Mouse (Mus musculus) spleen, adult 2 months (tissue): ENCODE data around the gene Usf1. TPM values are rescaled to one million over a fixed set of nuclear protein-coding genes. Genes with fewer than 3 reads are reported as not detected.

Source experiments
- DNase-seq, 2 experiments: peaks; one replicate each; pipeline versions ENCODE4 v3.0.0 to v3.0.0-alpha.2; 2012 to 2021; ENCODE audit warnings: low spot score in 2 of 2, low read depth in 1 of 2
- H3K27ac ChIP-seq: fragments of 200-500 bp; 2 replicates; pipeline ENCODE4 v1.5.1; 2012; ENCODE audit warnings: low read length, inconsistent platforms; ENCODE audit not compliant: insufficient read depth
- H3K27me3 ChIP-seq: fragments of 200-500 bp; 2 replicates; pipeline ENCODE4 v1.6.1; 2012; ENCODE audit warnings: mild to moderate bottlenecking, moderate library complexity, low read length, inconsistent platforms; ENCODE audit not compliant: control insufficient read depth, insufficient read depth
- H3K36me3 ChIP-seq: fragments of 200-500 bp; 2 replicates; pipeline ENCODE4 v1.6.1; 2012; ENCODE audit warnings: mild to moderate bottlenecking, low read length, inconsistent platforms; ENCODE audit not compliant: control insufficient read depth, insufficient read depth
- H3K4me1 ChIP-seq: fragments of 200-500 bp; 2 replicates; pipeline ENCODE4 v1.6.1; 2011; ENCODE audit warnings: inconsistent platforms; ENCODE audit not compliant: control insufficient read depth, insufficient read depth, insufficient read length
- H3K4me3 ChIP-seq: fragments of 200-500 bp; 2 replicates; pipeline ENCODE4 v1.5.1; 2011; ENCODE audit warnings: mild to moderate bottlenecking, inconsistent platforms; ENCODE audit not compliant: insufficient read depth, insufficient read length; ENCODE audit errors: extremely low read depth
- CTCF ChIP-seq: fragments of 200-500 bp; IDR thresholded peaks from 2 replicates; pipeline ENCODE4 v1.5.1; 2011; ENCODE audit warnings: mild to moderate bottlenecking, inconsistent platforms; ENCODE audit not compliant: insufficient read depth, insufficient read length, insufficient replicate concordance; ENCODE audit errors: extremely low read depth
- POLR2A ChIP-seq: fragments of 200-500 bp; IDR thresholded peaks from 2 replicates; pipeline ENCODE4 v1.6.1; 2011; ENCODE audit warnings: low read depth, low read length, inconsistent platforms
- WGBS: fragments of 180-500 bp; shearing (Covaris S2); methylation state at CpG from one replicate; pipeline ENCODE4 v1.1.7; 2018; 5-methylcytosine and 5-hydroxymethylcytosine counted together
- polyA plus RNA-seq: library from polyadenylated mRNA; depleted of rRNA; stranded (reverse); fragments of >200 nt; gene quantifications from 2 replicates; pipeline ENCODE4 v1.2.3, GENCODE M21; 2012

Usf1 gene
- polyA plus RNA-seq, 1 experiment, result 130 TPM

DNA sequence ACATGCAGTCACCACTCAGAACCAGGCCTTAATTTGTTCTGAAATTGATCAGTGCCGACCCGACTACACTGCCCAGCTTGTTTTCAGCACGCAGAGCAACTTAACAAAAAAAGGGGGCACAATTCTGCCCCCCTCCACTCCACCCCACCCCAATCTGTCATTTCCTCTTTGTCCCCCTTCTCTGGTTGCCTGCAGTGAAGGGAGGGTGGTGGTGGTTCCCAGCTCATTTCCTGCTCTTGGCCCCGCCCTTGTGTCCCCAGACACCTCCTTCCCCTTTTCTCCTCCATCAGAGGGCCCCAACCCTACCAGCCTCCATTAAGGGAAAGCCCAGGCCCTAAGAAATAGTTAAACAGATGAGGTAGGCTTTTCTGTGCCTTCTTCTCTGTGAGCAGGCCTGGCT is 21.0 kb upstream of the Usf1 start:
- peak; percentile 86 to 87 for DNase-seq
- peaks cover 11% of the 10 kb centered on the region; the same call in 1 of the 2 replicates for H3K4me1 ChIP-seq
- no peaks in the 10 kb centered on the region for H3K27me3 ChIP-seq

GRCm38 (mm10) chr1:171401821-171402220 is 9.3 kb upstream of the Usf1 start:
- 89% methylated on average over 4 of the region's 4 CpGs for WGBS
- no peak for DNase-seq
- TF ChIP-seq CTCF (no peak), POLR2A (no peak)
- no peak overlapping the region for H3K27ac ChIP-seq
- no peaks in the 10 kb centered on the region for H3K4me1 ChIP-seq
- H3K36me3 ChIP-seq, result peaks cover 60% of the 10 kb centered on the region
- H3K4me3 ChIP-seq, result no peak overlapping the region
- no peaks in the 10 kb centered on the region for H3K27me3 ChIP-seq

More for the DNA sequence above, 21.0 kb upstream of the Usf1 start:
- TF ChIP-seq CTCF (no peak), POLR2A (peak; percentile 58)
- Histone ChIP-seq H3K27ac (peak overlapping the region; percentile 99), H3K4me3 (peak overlapping the region; percentile 97), H3K36me3 (peaks cover 7% of the 10 kb centered on the region; the same call in 1 of the 2 replicates)
- WGBS, result 12% methylated on average over 4 of the region's 4 CpGs

- Histone ChIP-seq H3K36me3 (peaks cover 63% of the 10 kb centered on the region), H3K4me3 (no peak overlapping the region), H3K27me3 (no peaks in the 10 kb centered on the region), H3K27ac (no peak overlapping the region), H3K4me1 (no peaks in the 10 kb centered on the region)
- DNase-seq, result no peak
- TF ChIP-seq CTCF (no peak), POLR2A (no peak)
- WGBS, result 89% methylated on average over 9 of the region's 9 CpGs
Observed at GRCm38 (mm10) chr1:171402991-171403390, 8.1 kb upstream of the Usf1 start.

DNA sequence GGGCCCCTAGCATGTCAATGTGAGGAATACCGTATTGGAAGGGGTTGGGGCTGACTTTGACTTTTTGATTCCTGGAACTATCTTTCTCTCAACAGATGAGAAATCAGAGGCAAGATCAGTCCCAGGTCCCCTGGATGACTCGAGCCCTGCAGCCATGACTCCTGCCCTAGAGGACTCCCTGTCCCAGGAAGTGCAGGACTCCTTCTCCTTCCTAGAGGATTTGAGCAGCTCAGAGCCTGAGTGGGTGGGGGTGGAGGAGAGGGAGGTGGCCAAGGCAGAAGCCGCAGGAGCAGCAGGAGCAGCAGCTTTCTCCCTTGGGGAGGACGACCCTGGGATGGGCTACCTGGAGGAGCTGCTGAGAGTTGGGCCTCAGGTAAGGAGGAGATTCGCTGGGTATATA is 3.9 kb upstream of the Usf1 start:
- peaks cover 49% of the 10 kb centered on the region for H3K36me3 ChIP-seq
- 0 out of 2 replicates have a peak, but pooled peaks cover 4% of the 10 kb centered on the region for H3K4me1 ChIP-seq
- no peaks in the 10 kb centered on the region for H3K27me3 ChIP-seq
- no peak overlapping the region for H3K4me3 ChIP-seq
- TF ChIP-seq POLR2A (no peak), CTCF (no peak)
- no peak for DNase-seq
- H3K27ac ChIP-seq, result no peak overlapping the region
- WGBS, result 91% methylated on average over 5 of the region's 5 CpGs

GRCm38 (mm10) chr1:171410231-171410630 is 882 bp upstream of the Usf1 start:
- H3K27ac ChIP-seq, result no peak overlapping the region
- WGBS, result 72% methylated on average over 1 of the region's 1 CpGs
- DNase-seq, result peak in 1 of 2 experiments; percentile 69
- no peak overlapping the region for H3K4me3 ChIP-seq
- H3K4me1 ChIP-seq, result peaks cover 12% of the 10 kb centered on the region; the same call in 1 of the 2 replicates
- no peaks in the 10 kb centered on the region for H3K27me3 ChIP-seq
- H3K36me3 ChIP-seq, result peaks cover 27% of the 10 kb centered on the region
- TF ChIP-seq POLR2A (no peak), CTCF (no peak)

DNA sequence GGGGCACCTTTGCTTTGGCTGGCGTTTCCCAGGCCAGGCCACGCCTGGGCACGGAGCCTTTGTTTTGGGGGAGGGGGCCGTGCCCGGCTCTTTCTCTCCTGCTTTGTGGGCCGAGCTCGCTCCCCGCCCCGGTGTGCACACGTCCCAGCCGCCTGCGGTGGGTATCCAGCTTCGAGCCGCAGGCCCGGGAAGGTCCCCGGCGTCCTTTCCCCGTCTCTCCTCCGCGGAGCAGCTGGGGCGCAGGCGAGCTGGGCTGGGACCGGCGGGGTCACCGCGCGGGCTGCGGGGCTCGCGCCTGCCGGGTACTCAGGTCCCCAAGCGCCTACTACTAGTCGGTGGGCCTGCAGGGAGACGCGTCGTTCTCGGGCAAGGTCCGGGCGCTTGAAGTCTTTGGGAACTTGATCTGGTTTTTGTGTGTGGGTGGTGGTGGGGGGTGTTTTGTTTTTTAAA is 404 bp downstream of the Usf1 start:
- WGBS, result under 1% methylated on average over 39 of the region's 39 CpGs
- Histone ChIP-seq H3K27me3 (no peaks in the 10 kb centered on the region), H3K27ac (peak overlapping the region; percentile 97), H3K4me1 (peaks cover 12% of the 10 kb centered on the region; the same call in 1 of the 2 replicates), H3K4me3 (peak overlapping the region; percentile 100), H3K36me3 (peaks cover 31% of the 10 kb centered on the region)
- DNase-seq, result no peak
- TF ChIP-seq CTCF (no peak), POLR2A (no peak)

GRCm38 (mm10) chr1:171412001-171412441 is 908 bp downstream of the Usf1 start:
- Histone ChIP-seq H3K4me3 (peak overlapping the region; percentile 100), H3K36me3 (peaks cover 35% of the 10 kb centered on the region), H3K27ac (peak overlapping the region; percentile 97), H3K27me3 (no peaks in the 10 kb centered on the region), H3K4me1 (peaks cover 12% of the 10 kb centered on the region; the same call in 1 of the 2 replicates)
- TF ChIP-seq POLR2A (peak; percentile 21; the same call in 1 of the 2 replicates), CTCF (no peak)
- peak in 1 of 2 experiments; percentile 48 for DNase-seq
- under 1% methylated on average over 20 of the region's 20 CpGs for WGBS
